Mouse (Mus musculus): ENCODE results near the gene Asap2. TPM values are rescaled to one million over a fixed set of nuclear protein-coding genes. Genes with fewer than 3 reads are reported as not detected.
A peak's percentile ranks its signal among the peaks of the same experiment; 100 is the strongest.
"Not testable (repeated sequence)": the region's sequence is repeated elsewhere in the genome, so short reads cannot be mapped to it uniquely, and the experiment has no call there.

Gene Asap2
- total RNA-seq (2014; rRNA removed) (2.0 and 2.3 TPM in 2 replicates), polyA plus RNA-seq (2012; rRNA removed) (4.8 and 6.1 TPM in 2 replicates)

GRCm38 (mm10) chr12:20990132-20990531 is at the start of gene Asap2:
TSS of gene Asap2 (plus strand) at chr12:20990459.
- H3K27me3 ChIP-seq (ENCODE audit: control insufficient read depth, insufficient read depth, low read length); H3K36me3 ChIP-seq (ENCODE audit: control insufficient read depth, insufficient read depth, low read length); H3K27ac ChIP-seq (replicated peaks; ENCODE audit: insufficient read depth, low read depth, low read length); H3K79me2 ChIP-seq (ENCODE audit: control insufficient read depth, insufficient read depth, low read length); H3K4me1 ChIP-seq (ENCODE audit: control insufficient read depth, insufficient read depth, low read length): not testable (repeated sequence)
- peak within 1 kb of the TSS; percentile 63 for H3K9ac ChIP-seq (ENCODE audit: low read depth, low read length)
- H3K4me3 ChIP-seq (ENCODE audit: insufficient read depth, low read depth, low read length) = peak within 1 kb of the TSS; percentile 73; the same call in 1 of the 2 replicates
- WGBS = under 1% methylated on average over 30 of the region's 38 CpGs
- peak; percentile 3 for DNase-seq (ENCODE audit: extremely low read depth, low read depth, low spot score)

- not testable (repeated sequence) for H3K4me3 ChIP-seq (ENCODE audit: insufficient read depth, low read depth, low read length); H3K36me3 ChIP-seq (ENCODE audit: control insufficient read depth, insufficient read depth, low read length); H3K79me2 ChIP-seq (ENCODE audit: control insufficient read depth, insufficient read depth, low read length); H3K27ac ChIP-seq (replicated peaks; ENCODE audit: insufficient read depth, low read depth, low read length); H3K9ac ChIP-seq (ENCODE audit: low read depth, low read length); DNase-seq (ENCODE audit: extremely low read depth, low read depth, low spot score); H3K4me1 ChIP-seq (ENCODE audit: control insufficient read depth, insufficient read depth, low read length); H3K27me3 ChIP-seq (ENCODE audit: control insufficient read depth, insufficient read depth, low read length)
- WGBS = 69% methylated on average over 9 of the region's 9 CpGs
These were observed 42.9 kb upstream of the Asap2 start for GRCm38 (mm10) chr12:20947051-20947997.

GRCm38 (mm10) chr12:20990579-20990978 is 320 bp downstream of the Asap2 start:
- peak overlapping the region; percentile 73; the same call in 1 of the 2 replicates for H3K4me3 ChIP-seq (ENCODE audit: insufficient read depth, low read depth, low read length)
- H3K36me3 ChIP-seq (ENCODE audit: control insufficient read depth, insufficient read depth, low read length); DNase-seq (ENCODE audit: extremely low read depth, low read depth, low spot score); H3K79me2 ChIP-seq (ENCODE audit: control insufficient read depth, insufficient read depth, low read length); H3K4me1 ChIP-seq (ENCODE audit: control insufficient read depth, insufficient read depth, low read length); H3K27ac ChIP-seq (replicated peaks; ENCODE audit: insufficient read depth, low read depth, low read length); H3K27me3 ChIP-seq (ENCODE audit: control insufficient read depth, insufficient read depth, low read length): not testable (repeated sequence)
- H3K9ac ChIP-seq (ENCODE audit: low read depth, low read length) = 0 out of 2 replicates have a peak overlapping the region, but pooled peaks have one; percentile 39
- WGBS = under 1% methylated on average over 51 of the region's 52 CpGs

GRCm38 (mm10) chr12:21030875-21031274 is 40.6 kb downstream of the Asap2 start:
- H3K4me3 ChIP-seq (ENCODE audit: insufficient read depth, low read depth, low read length); H3K79me2 ChIP-seq (ENCODE audit: control insufficient read depth, insufficient read depth, low read length); H3K27ac ChIP-seq (replicated peaks; ENCODE audit: insufficient read depth, low read depth, low read length); H3K27me3 ChIP-seq (ENCODE audit: control insufficient read depth, insufficient read depth, low read length); DNase-seq (ENCODE audit: extremely low read depth, low read depth, low spot score); H3K4me1 ChIP-seq (ENCODE audit: control insufficient read depth, insufficient read depth, low read length); H3K9ac ChIP-seq (ENCODE audit: low read depth, low read length); H3K36me3 ChIP-seq (ENCODE audit: control insufficient read depth, insufficient read depth, low read length): not testable (repeated sequence)
- 44% methylated on average over 6 of the region's 6 CpGs for WGBS
- TF ChIP-seq CTCF (IDR thresholded peaks at IDR 0.05; ENCODE audit: low read depth, low read length) = peak; percentile 60

GRCm38 (mm10) chr12:21046716-21047115 is 56.5 kb downstream of the Asap2 start:
- H3K27ac ChIP-seq (replicated peaks; ENCODE audit: insufficient read depth, low read depth, low read length); H3K9ac ChIP-seq (ENCODE audit: low read depth, low read length); DNase-seq (ENCODE audit: extremely low read depth, low read depth, low spot score); H3K4me3 ChIP-seq (ENCODE audit: insufficient read depth, low read depth, low read length); H3K4me1 ChIP-seq (ENCODE audit: control insufficient read depth, insufficient read depth, low read length); H3K36me3 ChIP-seq (ENCODE audit: control insufficient read depth, insufficient read depth, low read length); H3K79me2 ChIP-seq (ENCODE audit: control insufficient read depth, insufficient read depth, low read length); H3K27me3 ChIP-seq (ENCODE audit: control insufficient read depth, insufficient read depth, low read length): not testable (repeated sequence)
- 93% methylated on average over 9 of the region's 9 CpGs for WGBS

- not testable (repeated sequence) for H3K27ac ChIP-seq (replicated peaks; ENCODE audit: insufficient read depth, low read depth, low read length); DNase-seq (ENCODE audit: extremely low read depth, low read depth, low spot score); H3K9ac ChIP-seq (ENCODE audit: low read depth, low read length); H3K79me2 ChIP-seq (ENCODE audit: control insufficient read depth, insufficient read depth, low read length); H3K27me3 ChIP-seq (ENCODE audit: control insufficient read depth, insufficient read depth, low read length); H3K4me3 ChIP-seq (ENCODE audit: insufficient read depth, low read depth, low read length); H3K4me1 ChIP-seq (ENCODE audit: control insufficient read depth, insufficient read depth, low read length); H3K36me3 ChIP-seq (ENCODE audit: control insufficient read depth, insufficient read depth, low read length)
- WGBS = 19% methylated on average over 4 of the region's 4 CpGs
These were observed 85.5 kb downstream of the Asap2 start for GRCm38 (mm10) chr12:21075731-21076130.

GRCm38 (mm10) chr12:21090168-21090567 is 99.9 kb downstream of the Asap2 start:
- not testable (repeated sequence) for H3K4me3 ChIP-seq (ENCODE audit: insufficient read depth, low read depth, low read length); H3K27ac ChIP-seq (replicated peaks; ENCODE audit: insufficient read depth, low read depth, low read length); H3K9ac ChIP-seq (ENCODE audit: low read depth, low read length); H3K79me2 ChIP-seq (ENCODE audit: control insufficient read depth, insufficient read depth, low read length); H3K36me3 ChIP-seq (ENCODE audit: control insufficient read depth, insufficient read depth, low read length); H3K4me1 ChIP-seq (ENCODE audit: control insufficient read depth, insufficient read depth, low read length); H3K27me3 ChIP-seq (ENCODE audit: control insufficient read depth, insufficient read depth, low read length); DNase-seq (ENCODE audit: extremely low read depth, low read depth, low spot score)
- 52% methylated on average over 1 of the region's 1 CpGs for WGBS

- H3K9ac ChIP-seq (ENCODE audit: low read depth, low read length); H3K36me3 ChIP-seq (ENCODE audit: control insufficient read depth, insufficient read depth, low read length); H3K27me3 ChIP-seq (ENCODE audit: control insufficient read depth, insufficient read depth, low read length); H3K4me3 ChIP-seq (ENCODE audit: insufficient read depth, low read depth, low read length); H3K4me1 ChIP-seq (ENCODE audit: control insufficient read depth, insufficient read depth, low read length); H3K27ac ChIP-seq (replicated peaks; ENCODE audit: insufficient read depth, low read depth, low read length); H3K79me2 ChIP-seq (ENCODE audit: control insufficient read depth, insufficient read depth, low read length): not testable (repeated sequence)
- 90% methylated on average over 1 of the region's 1 CpGs for WGBS
- peak; percentile 18 for DNase-seq (ENCODE audit: extremely low read depth, low read depth, low spot score)
These were observed 102.2 kb downstream of the Asap2 start for GRCm38 (mm10) chr12:21092446-21092845.

- H3K36me3 ChIP-seq (ENCODE audit: control insufficient read depth, insufficient read depth, low read length); H3K4me3 ChIP-seq (ENCODE audit: insufficient read depth, low read depth, low read length); H3K9ac ChIP-seq (ENCODE audit: low read depth, low read length); DNase-seq (ENCODE audit: extremely low read depth, low read depth, low spot score); H3K27ac ChIP-seq (replicated peaks; ENCODE audit: insufficient read depth, low read depth, low read length); H3K4me1 ChIP-seq (ENCODE audit: control insufficient read depth, insufficient read depth, low read length); H3K79me2 ChIP-seq (ENCODE audit: control insufficient read depth, insufficient read depth, low read length); H3K27me3 ChIP-seq (ENCODE audit: control insufficient read depth, insufficient read depth, low read length): not testable (repeated sequence)
- WGBS = 48% methylated on average over 3 of the region's 3 CpGs
These were observed 107.6 kb downstream of the Asap2 start for GRCm38 (mm10) chr12:21097806-21098325.
